Mouse (Mus musculus) kidney, embryonic 14.5 days (tissue): ENCODE data around the gene Shisal2b. TPM values are rescaled to one million over a fixed set of nuclear protein-coding genes. Genes with fewer than 3 reads are reported as not detected.

Experiments used
- ATAC-seq: fragments of 200-750 bp; cut with Nextera tagmentation; 2 replicates; pipeline ENCODE4 v1.8.0; 2017; ENCODE audit warnings: moderate number of reproducible peaks, mild to moderate bottlenecking, moderate TSS enrichment, moderate library complexity; ENCODE audit not compliant: low FRiP score, low TSS enrichment
- H3K27ac ChIP-seq: fragments of 300-500 bp; sonication (generic); 2 replicates; pipeline ENCODE4 v1.5.1; 2014; ENCODE audit warnings: low read depth, mild to moderate bottlenecking, low read length, moderate library complexity, mixed read lengths
- H3K27me3 ChIP-seq: fragments of 300-500 bp; sonication (generic); 2 replicates; pipeline ENCODE4 v1.6.1; 2014; ENCODE audit warnings: mild to moderate bottlenecking, low read length; ENCODE audit not compliant: control insufficient read depth, insufficient read depth
- H3K36me3 ChIP-seq: fragments of 300-500 bp; sonication (generic); 2 replicates; pipeline ENCODE4 v1.6.1; 2014; ENCODE audit warnings: low read length, mixed read lengths; ENCODE audit not compliant: control insufficient read depth, insufficient read depth
- H3K4me1 ChIP-seq: fragments of 300-500 bp; sonication (generic); 2 replicates; pipeline ENCODE4 v1.6.1; 2014; ENCODE audit warnings: low read length, mixed read lengths; ENCODE audit not compliant: control insufficient read depth, insufficient read depth
- H3K4me2 ChIP-seq: fragments of 300-500 bp; sonication (generic); replicated peaks from 2 replicates; pipeline ENCODE4 v1.6.1; 2014; ENCODE audit warnings: low read depth, mild to moderate bottlenecking, low read length
- H3K4me3 ChIP-seq: fragments of 300-500 bp; sonication (generic); 2 replicates; pipeline ENCODE4 v1.5.1; 2014; ENCODE audit warnings: mild to moderate bottlenecking, low read length
- H3K9ac ChIP-seq: fragments of 300-500 bp; sonication (generic); 2 replicates; pipeline ENCODE4 v1.6.1; 2014; ENCODE audit warnings: low read depth, mild to moderate bottlenecking, low read length, moderate library complexity
- H3K9me3 ChIP-seq: fragments of 300-500 bp; sonication (generic); 2 replicates; pipeline ENCODE4 v1.6.1; 2016; ENCODE audit warnings: low read length; ENCODE audit not compliant: control insufficient read depth
- WGBS: fragments of 180-500 bp; shearing (Covaris S2); extraction: QIAGEN DNeasy Blood & Tissue Kit; methylation state at CpG from one replicate; pipeline ENCODE4 v1.1.7; 2014; 5-methylcytosine and 5-hydroxymethylcytosine counted together
- polyA plus RNA-seq: library from polyadenylated mRNA; unstranded; fragments of >200 nt; fragmentation: Nextera tagmentation; extraction: Ambion mirVana; gene quantifications from 2 replicates; pipeline ENCODE4 v1.2.1, GENCODE M21; 2014

Gene Shisal2b
- polyA plus RNA-seq, 1 experiment from 2014 or later, result 0.87 TPM

DNA sequence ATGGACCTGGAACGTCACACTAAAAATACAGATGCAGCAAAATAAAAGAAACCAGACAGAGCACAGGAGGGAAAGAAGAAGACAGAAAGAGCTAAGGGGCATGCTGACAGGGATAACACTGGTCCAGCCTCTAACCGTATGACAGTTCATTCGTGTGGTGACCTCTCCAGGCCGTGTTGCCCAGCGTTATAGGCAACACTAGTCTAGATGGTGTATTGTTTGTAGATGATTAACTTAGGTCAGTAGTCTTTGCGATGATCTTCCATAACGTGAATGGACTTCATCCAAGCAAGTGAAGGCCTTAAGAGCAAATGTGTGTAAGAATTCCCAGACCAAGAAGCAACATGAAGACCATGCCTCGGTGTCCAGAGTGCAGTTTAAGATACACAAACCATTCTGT is 64.6 kb downstream of the Shisal2b start:
- H3K27ac ChIP-seq, result no peak overlapping the region
- WGBS, result 79% methylated on average over 8 of the region's 8 CpGs
- peaks cover 22% of the 10 kb centered on the region for H3K36me3 ChIP-seq
- no peaks in the 10 kb centered on the region for H3K27me3 ChIP-seq
- ATAC-seq, result no peak
- no peaks in the 10 kb centered on the region for H3K9me3 ChIP-seq
- no peak overlapping the region for H3K4me3 ChIP-seq
- no peaks in the 10 kb centered on the region for H3K4me1 ChIP-seq
- H3K4me2 ChIP-seq, result no peak overlapping the region
- H3K9ac ChIP-seq, result no peak overlapping the region

Other genes starting within 250 kb of the Shisal2b start
- gene Srek1ip1, start 71.4 kb downstream of the Shisal2b start, polyA plus RNA-seq, result 29.0 and 32.1 TPM in 2 replicates
- 35.3 and 37.2 TPM in 2 replicates for gene Cwc27, start 46.8 kb downstream of the Shisal2b start, polyA plus RNA-seq
- gene Rgs7bp, start 191.0 kb upstream of the Shisal2b start, polyA plus RNA-seq, result 1.8 and 1.9 TPM in 2 replicates
- not detected in 2 replicates for gene 4933425L06Rik, start 218.2 kb upstream of the Shisal2b start, polyA plus RNA-seq